Mouse (Mus musculus) MEL (cell line): ENCODE measurements around the gene Sgca.

Source experiments
- CHD2 ChIP-seq: IDR thresholded peaks from 2 replicates; pipeline ENCODE4 v1.6.1; 2011; ENCODE audit warnings: low read length, improper control_type of control experiment
- CTCF ChIP-seq, 3 experiments: IDR thresholded peaks in 2 of 3; conservative IDR thresholded peaks in 1 of 3; 2 replicates each; pipeline ENCODE4 v1.5.1; 2011 to 2012; ENCODE audit warnings: low read length in 3 of 3, low read depth in 2 of 3, mild to moderate bottlenecking in 2 of 3, improper control_type of control experiment in 1 of 3, inconsistent platforms in 1 of 3, mixed read lengths in 1 of 3, moderate library complexity in 1 of 3; ENCODE audit not compliant: control insufficient read depth in 1 of 3, insufficient read depth in 1 of 3, poor library complexity in 1 of 3, severe bottlenecking in 1 of 3
- E2F4 ChIP-seq: IDR thresholded peaks from 2 replicates; pipeline ENCODE4 v1.6.1; 2011; ENCODE audit warnings: low read depth, low read length, improper control_type of control experiment, borderline replicate concordance
- EP300 ChIP-seq, 2 experiments: IDR thresholded peaks; 2 replicates each; pipeline ENCODE4 v1.6.1; 2011; ENCODE audit warnings: improper control_type of control experiment in 2 of 2, low read length in 2 of 2, low read depth in 1 of 2, mild to moderate bottlenecking in 1 of 2
- ETS1 ChIP-seq: IDR thresholded peaks from 2 replicates; pipeline ENCODE4 v1.6.1; 2012; ENCODE audit warnings: low read depth, mild to moderate bottlenecking, inconsistent platforms, low read length, improper control_type of control experiment, moderate library complexity
- MAX ChIP-seq: IDR thresholded peaks from 2 replicates; pipeline ENCODE4 v1.6.1; 2011; ENCODE audit warnings: low read length, improper control_type of control experiment
- MXI1 ChIP-seq: IDR thresholded peaks from 2 replicates; pipeline ENCODE4 v1.6.1; 2011; ENCODE audit warnings: mild to moderate bottlenecking, low read depth, low read length, improper control_type of control experiment
- POLR2A ChIP-seq, 2 experiments: IDR thresholded peaks; 2 replicates each; pipeline ENCODE4 v1.6.1; 2011 to 2012; ENCODE audit warnings: low read length in 2 of 2, mild to moderate bottlenecking in 2 of 2, control low read depth in 1 of 2, improper control_type of control experiment in 1 of 2, low read depth in 1 of 2, moderate library complexity in 1 of 2; ENCODE audit not compliant: control insufficient read depth in 1 of 2, insufficient read depth in 1 of 2, poor library complexity in 1 of 2

DNA sequence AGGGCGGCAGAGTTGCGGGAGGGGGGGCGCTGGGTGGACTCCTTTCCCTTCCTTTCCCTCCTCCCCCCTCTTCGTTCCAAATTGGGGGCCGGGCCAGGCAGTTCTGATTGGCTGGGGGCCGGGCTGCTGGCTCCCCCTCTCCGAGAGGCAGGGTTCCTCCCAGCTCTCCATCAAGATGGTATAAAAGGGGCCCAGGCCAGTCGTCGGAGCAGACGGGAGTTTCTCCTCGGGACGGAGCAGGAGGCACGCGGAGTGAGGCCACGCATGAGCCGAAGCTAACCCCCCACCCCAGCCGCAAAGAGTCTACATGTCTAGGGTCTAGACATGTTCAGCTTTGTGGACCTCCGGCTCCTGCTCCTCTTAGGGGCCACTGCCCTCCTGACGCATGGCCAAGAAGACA, 40.1 kb downstream of the Sgca start, which contains the start of gene Col1a1:
- no peak for TF ChIP-seq E2F4
- no peak for TF ChIP-seq EP300 (IDR thresholded peaks at IDR 0.05; ENCODE audit: low read depth in 1 of 2, low read length in 2 of 2)
- no peak for TF ChIP-seq MXI1
- no peak for TF ChIP-seq CHD2
- no peak for TF ChIP-seq CTCF (IDR thresholded peaks at IDR 0.05 in 2 of 3, conservative IDR thresholded peaks at IDR 0.05 in 1 of 3; ENCODE audit: control insufficient read depth in 1 of 3, insufficient read depth in 1 of 3, low read depth in 2 of 3, low read length in 3 of 3, poor library complexity in 1 of 3, severe bottlenecking in 1 of 3)
- no peak for TF ChIP-seq ETS1
- TF ChIP-seq MAX, result no peak
- no peak for TF ChIP-seq POLR2A (IDR thresholded peaks at IDR 0.05; ENCODE audit: control insufficient read depth in 1 of 2, insufficient read depth in 1 of 2, low read depth in 1 of 2, low read length in 2 of 2, poor library complexity in 1 of 2)
